Mouse (Mus musculus) cerebellum, adult 11 months (tissue): Measurements from ENCODE around the gene Dvl1.

Experiments used
- DNase-seq: peaks from one replicate; pipeline ENCODE4 v3.0.0; 2022

Dvl1 gene

GRCm38 (mm10) chr4:155883587-155883986 lies 36.4 kb downstream of the Dvl1 start:
- no peak for DNase-seq

DNA sequence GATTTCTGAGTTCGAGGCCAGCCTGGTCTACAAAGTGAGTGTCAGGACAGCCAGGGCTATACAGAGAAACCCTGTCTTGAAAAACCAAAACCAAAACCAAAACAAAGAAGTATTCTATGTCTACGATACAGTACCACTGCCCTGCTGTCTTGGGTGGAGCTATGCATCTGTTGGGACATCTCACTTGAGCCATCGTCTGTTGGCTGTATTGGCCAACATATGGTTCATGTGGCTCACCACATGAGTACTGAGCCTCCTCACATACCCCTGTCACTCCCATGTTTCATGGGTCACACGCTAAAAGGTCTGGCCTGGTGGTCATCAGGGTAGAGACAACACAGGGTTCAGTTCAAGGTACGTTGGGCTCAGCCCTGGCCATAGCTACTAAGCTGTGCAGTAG lies 39.1 kb downstream of the Dvl1 start:
- DNase-seq, result no peak

DNA sequence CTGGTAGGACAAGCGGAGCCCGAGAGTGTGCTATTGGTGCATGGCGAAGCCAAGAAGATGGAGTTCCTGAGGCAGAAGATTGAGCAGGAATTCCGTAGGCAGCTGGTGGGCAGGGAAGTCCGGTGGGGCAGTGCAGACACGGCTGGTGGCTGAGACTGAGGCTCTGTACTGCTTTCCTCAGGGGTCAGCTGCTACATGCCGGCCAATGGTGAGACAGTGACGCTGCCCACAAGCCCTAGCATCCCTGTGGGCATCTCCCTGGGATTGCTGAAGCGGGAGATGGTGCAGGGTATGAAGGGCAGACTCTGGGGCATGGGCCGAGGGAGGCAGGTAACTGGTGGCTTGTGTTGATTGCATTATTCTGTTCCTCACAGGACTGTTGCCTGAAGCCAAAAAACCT lies 40.5 kb downstream of the Dvl1 start:
- DNase-seq, result no peak

DNA sequence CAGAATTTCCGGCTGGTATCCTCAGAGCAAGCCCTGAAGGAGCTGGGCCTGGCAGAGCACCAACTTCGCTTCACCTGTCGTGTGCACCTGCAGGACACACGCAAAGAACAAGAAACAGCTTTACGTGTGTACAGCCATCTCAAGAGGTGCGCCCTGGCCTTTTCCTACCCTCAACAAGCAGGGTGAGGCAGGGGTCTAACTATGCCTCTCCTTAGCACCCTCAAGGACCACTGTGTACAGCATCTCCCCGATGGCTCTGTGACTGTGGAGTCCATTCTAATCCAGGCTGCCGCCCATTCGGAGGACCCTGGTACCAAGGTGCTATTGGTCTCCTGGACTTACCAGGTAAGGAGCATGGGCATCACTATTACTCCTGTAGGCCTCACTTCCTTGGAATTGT lies 41.0 kb downstream of the Dvl1 start:
- DNase-seq, result no peak

- DNase-seq, result no peak
Observed at GRCm38 (mm10) chr4:155889316-155889715, 42.1 kb downstream of the Dvl1 start.

- no peak for DNase-seq
Observed at GRCm38 (mm10) chr4:155891011-155891471, 43.8 kb downstream of the Dvl1 start.

DNA sequence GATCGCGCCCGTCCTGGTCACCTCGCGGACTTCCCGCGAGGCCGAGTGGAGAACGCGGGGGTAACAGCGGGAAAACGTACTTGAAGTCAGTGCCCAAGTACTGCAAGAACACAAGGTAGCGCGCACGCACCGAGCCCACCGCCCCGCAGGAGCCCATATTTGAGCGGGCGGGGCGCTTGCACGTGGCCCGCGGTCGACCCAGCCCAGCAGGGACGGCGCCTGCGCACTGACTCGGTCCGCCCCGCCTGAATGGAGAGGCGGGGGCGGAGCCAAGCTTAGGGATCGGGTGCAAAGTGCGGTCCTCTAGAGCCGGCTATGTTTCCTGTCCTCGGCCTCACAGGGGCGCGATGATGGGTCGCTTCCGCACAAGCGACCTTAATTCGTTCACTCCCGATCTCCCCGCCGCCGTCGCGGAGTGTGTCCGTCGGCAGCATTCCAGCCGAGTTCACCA lies 44.4 kb downstream of the Dvl1 start, which contains the start of the genes Pusl1 and Acap3:
TSS of gene Pusl1 (minus strand) at position 231 of the 451 bp plus-strand sequence.
TSS of gene Acap3 (plus strand) at position 272 of the 451 bp plus-strand sequence.
- peak; percentile 97 for DNase-seq

GRCm38 (mm10) chr4:155892017-155892416 lies 44.8 kb downstream of the Dvl1 start:
- peak; percentile 81 for DNase-seq

DNA sequence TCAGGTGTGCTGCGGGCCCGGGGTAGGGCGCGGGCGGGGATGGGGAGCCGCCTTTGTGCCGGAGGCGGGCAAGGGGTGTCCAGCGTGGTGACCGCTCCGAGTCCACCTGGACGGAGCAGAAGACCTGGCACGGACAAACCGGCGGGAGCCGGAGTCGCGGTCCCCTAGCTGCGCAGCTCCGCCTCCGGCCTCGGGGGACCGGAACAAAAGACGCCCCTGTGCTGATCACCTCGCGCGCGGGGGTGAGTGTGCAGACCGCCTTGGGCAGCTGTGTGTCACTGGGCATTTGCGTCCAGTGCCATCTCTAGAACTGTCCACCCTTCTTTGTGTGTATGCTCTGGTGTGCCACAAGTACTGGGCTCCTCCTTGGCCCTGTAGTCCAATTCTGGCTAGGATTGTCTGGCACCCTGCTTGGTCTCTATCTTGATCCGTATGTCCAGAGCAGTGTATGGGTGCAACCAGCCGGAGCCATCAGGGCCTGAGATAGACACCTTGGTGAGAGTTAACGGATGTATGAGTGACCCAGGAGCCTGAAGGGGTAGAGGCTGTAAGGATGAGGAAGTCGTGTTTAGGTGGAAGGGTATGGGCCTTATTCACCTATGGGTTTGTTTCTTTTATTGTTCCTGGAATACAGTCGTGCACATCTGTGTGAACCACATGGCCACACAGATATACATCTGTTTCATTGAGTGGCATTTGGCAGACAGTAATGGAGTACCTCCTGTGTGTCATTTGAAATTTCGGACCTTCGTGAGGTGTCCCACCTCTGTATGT lies 45.4 kb downstream of the Dvl1 start:
- no peak for DNase-seq

- DNase-seq, result no peak
Observed at GRCm38 (mm10) chr4:155893212-155893690, 46.0 kb downstream of the Dvl1 start.

DNA sequence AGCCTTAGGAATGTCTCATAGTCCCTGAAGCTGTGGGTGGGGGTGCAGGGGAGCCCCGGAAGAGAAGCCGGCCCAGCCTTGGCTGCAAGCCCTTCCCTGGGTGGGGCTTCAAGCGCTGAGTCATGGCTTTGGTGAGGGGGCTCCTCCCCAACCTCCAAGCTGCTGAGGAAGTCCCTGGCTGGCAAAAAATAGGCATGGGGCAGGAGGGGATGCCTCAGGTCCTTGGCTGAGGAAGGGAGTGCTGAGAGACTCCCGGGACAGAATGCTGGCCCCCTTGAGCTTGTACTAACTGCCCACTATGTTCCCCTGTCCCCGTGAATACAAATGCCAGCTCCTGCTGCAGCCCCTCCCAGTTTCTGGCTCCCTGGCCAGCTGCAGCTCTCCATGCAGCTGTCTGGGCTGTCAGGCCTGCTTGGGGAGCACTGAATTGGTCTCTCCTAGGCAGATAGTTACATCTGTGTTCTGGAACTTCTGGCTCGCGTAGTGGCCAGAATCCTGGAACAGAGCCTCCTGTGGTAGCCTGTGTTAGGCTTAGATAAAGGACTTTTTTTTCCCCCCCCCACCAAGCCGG lies 47.2 kb downstream of the Dvl1 start:
- peak; percentile 47 for DNase-seq

DNA sequence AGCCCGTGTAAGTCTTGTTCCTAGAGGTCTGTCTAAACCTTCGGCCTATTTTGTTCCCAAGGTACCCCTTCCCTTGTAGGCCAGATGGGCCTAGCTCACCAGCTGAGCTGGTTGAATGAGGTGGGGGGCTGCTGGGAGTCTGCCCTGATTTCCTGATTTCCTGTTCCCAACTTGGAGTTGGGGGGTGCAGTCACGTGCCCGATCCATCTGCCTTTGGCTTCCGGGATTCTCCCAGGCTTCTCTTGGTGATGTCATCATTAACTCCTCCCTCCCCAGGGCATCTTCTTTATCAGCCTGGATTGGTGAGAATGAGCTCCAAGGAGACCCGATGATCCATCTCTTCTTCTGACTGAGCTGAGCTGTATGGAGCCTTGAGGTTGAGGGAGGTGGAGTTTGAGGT lies 48.0 kb downstream of the Dvl1 start:
- peak; percentile 69 for DNase-seq

- no peak for DNase-seq
Observed at GRCm38 (mm10) chr4:155895826-155896225, 48.6 kb downstream of the Dvl1 start.

- DNase-seq, result no peak
Observed at GRCm38 (mm10) chr4:155896461-155896860, 49.3 kb downstream of the Dvl1 start.

DNA sequence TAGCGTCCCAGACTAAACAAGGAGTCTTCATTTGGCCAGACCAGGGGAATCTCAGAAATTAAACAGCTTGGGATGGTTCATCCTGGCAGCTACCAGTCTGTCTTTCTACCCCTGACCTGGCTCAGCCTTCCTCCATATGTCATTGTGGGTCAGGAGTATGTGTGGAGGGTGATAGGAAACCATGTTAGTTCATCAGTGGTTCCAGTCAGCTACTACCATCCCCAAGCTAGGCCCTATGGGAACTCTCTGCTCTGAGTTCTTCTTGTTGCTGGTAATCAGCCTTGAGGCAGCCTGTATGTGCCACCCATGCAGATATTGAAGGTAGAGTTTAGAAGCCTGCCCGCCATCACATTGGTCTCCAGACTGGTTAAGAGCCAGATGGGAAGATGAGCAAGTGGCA lies 51.1 kb downstream of the Dvl1 start:
- DNase-seq, result no peak

DNA sequence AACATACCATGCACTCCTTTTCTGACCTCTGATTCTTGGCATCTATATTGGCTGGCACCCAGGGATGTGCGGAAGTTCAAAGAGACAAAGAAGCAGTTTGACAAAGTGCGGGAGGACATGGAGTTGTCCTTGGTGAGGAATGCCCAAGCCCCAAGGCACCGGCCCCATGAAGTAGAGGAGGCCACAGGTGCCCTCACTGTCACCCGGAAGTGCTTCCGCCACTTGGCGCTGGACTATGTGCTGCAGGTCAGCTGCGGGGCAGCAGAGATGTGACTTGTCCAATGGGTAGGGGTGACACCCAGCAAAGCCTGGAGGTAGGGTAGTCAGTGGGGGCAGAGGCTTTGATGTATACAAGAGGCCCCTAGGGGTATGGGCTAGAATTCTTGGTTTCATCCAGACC lies 52.2 kb downstream of the Dvl1 start:
- no peak for DNase-seq

DNA sequence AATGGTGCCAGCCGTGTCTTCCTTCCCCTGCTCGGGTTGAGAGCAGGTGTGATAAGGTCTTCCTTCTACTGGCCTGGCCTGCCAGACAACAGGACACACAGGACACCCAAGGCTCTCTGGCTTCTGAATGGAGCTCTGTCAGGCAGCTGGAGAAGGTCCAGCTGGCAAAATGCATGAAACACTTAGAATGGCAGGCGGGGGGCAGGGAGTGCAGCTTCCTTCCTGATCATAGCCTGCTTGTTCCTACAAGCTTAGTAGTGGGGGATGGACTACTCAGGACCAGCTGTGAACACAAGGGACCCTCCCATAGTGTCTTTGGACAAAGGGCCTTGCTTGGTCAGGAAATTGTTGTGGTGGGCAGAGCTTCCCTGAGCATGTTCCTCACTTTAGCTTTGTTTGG lies 54.0 kb downstream of the Dvl1 start:
- no peak for DNase-seq

GRCm38 (mm10) chr4:155903246-155903645 lies 56.0 kb downstream of the Dvl1 start:
- no peak for DNase-seq

GRCm38 (mm10) chr4:155904318-155905102 lies 57.3 kb downstream of the Dvl1 start:
- DNase-seq, result peak; percentile 12

DNA sequence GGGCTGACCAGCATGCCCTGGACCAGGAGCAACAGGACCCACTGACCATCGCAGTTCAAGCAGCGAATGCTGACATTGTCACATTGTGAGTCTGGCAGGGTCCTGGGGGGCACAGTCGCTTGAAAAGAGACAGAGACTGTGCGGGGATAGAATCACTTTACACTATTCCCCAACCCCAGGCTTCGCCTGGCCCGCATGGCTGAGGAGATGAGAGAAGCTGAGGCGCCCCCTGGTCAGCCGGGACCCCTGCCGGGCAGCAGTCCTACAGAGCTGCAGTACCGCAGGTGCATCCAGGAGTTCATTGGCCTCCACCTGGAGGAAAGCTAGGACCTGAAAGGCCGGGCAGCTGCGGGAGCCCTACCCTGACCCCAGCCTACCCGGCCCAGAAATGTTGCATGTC lies 58.4 kb downstream of the Dvl1 start:
- no peak for DNase-seq

DNA sequence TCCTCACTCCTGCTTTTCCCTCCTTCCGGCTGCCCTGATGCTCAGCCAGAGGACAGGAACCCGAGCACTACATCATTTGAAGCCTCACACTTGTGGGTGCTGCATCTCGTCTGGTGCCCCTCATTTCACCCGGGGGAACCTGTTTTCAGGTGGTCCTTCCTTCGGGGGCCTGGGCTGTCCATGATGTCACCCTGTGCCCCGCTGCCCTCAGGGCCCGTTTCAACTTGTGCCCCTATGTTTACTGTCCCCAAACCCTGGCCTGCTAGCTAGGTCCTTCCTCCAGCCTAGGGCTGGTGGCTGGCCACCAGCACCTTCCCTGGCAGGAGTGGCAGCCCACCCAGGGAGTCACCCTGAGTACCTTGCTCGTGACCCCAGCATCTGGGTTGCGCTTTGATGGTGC lies 58.9 kb downstream of the Dvl1 start:
- no peak for DNase-seq

GRCm38 (mm10) chr4:155907003-155907402 lies 59.8 kb downstream of the Dvl1 start:
- no peak for DNase-seq

- DNase-seq, result no peak
Observed at GRCm38 (mm10) chr4:155908281-155908680, 61.1 kb downstream of the Dvl1 start.
